Mouse (Mus musculus): Measurements from ENCODE around the gene Cdk4. TPM values are rescaled to one million over a fixed set of nuclear protein-coding genes. Genes with fewer than 3 reads are reported as not detected.

Gene Cdk4
- 10 to 100 TPM; 43.3 to 46.9 TPM for total RNA-seq (2021)
- long read RNA-seq, experiment 1, transcript Cdk4-201 (8 exons, 2,053 nt) = major isoform, 32 of 39 reads
- long read RNA-seq, experiment 1, partial matches to known transcripts = 0 of 39 reads
- long read RNA-seq, experiment 1, other reads (novel, unspliced or antisense) = 7 of 39 reads
- long read RNA-seq, experiment 2, transcript Cdk4-201 (8 exons, 2,053 nt) = major isoform, 27 of 33 reads
- long read RNA-seq, experiment 2, partial matches to known transcripts = 0 of 33 reads
- long read RNA-seq, experiment 2, other reads (novel, unspliced or antisense) = 5 of 33 reads

DNA sequence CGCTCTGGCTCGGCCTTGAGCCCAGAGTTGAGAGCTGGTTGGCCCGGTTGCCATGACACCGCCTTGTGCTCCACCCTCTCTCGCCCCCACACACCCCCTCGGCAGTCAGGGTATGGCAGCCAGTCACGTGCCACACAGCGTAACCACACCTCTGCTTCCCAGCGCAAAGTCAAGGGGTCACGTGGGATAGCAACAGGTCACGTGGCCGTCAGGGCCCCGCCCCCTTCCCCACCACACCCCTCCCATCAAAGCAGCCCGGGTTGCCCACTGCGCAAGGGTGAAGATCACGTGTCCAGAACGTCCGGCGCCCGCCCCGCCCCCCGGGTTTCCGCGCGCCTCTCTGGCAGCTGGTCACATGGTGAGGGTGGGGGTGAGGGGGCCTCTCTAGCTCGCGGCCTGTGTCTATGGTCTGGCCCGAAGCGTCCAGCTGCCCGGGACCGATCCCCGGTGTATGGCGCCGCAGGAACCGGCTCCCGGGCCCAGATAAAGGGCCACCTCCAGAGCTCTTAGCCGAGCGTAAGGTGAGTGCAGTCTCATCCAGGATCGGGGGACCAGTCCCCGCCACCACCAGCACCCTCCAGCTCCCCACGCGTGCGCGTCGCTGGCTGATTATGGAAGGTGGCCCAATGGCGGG lies at the start of gene Cdk4:
Cdk4 (plus strand) TSS at position 296 of the 634 bp plus-strand sequence.
- peak; percentile 99 for DNase-seq

DNA sequence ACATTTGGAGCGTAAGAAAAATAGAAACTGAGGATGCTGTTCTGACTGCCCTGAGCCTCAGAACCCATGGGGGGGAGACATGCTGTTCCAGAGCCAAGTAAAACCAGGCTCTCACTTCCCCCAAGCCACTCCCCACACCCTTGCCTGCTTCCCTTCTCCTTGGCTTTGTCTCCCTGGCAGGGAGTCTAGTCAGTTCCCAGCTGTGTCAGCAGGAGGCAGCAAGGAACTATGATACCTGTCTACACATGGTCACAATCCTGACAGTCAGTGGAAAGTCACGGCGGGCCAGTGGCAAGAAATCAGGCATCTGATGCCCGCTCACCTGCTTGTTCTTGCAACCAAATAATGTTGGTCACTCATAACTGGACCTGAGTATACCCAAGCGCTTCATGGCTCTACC lies 46.8 kb upstream of the Cdk4 start:
- DNase-seq = no peak

DNA sequence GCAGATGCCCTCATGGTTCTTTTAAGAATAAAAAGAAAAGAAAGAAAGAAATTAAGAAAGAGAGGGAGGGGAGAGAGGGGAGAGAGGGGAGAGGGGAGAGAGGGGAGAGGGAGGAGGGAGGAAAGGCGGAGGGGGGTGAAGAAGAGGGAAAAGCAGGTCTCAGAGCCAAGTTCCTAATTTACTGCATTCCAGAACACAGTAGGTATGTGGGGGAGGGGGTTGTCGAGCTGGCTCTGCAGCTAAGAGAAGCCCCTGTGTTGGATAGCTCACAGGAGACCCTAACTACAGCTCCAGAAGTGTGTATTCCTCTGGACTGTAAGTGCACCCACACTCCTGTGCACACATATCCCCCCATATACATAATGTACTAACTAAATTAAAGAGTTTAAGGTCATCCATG lies 46.3 kb upstream of the Cdk4 start:
- no peak for DNase-seq

DNA sequence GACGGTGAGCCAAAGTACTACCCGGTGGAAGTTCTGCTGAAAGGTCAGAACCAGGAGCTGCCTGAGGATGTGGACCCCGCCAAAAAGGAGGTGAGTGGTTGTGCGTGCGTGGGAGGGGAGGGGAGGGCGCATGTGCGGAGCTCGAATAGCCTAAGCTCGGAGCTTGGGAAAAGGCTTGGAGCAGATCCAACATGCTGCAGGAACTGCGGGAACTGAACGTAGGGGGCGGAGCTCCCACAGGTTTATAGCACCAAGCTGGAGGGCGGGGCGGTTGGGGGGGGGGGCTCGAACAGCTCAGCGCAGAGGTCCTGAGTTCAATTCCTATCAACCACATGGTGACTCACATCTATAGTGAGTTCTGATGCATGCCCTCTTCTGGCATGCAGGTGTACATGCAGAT lies 44.9 kb upstream of the Cdk4 start:
- DNase-seq = no peak

DNA sequence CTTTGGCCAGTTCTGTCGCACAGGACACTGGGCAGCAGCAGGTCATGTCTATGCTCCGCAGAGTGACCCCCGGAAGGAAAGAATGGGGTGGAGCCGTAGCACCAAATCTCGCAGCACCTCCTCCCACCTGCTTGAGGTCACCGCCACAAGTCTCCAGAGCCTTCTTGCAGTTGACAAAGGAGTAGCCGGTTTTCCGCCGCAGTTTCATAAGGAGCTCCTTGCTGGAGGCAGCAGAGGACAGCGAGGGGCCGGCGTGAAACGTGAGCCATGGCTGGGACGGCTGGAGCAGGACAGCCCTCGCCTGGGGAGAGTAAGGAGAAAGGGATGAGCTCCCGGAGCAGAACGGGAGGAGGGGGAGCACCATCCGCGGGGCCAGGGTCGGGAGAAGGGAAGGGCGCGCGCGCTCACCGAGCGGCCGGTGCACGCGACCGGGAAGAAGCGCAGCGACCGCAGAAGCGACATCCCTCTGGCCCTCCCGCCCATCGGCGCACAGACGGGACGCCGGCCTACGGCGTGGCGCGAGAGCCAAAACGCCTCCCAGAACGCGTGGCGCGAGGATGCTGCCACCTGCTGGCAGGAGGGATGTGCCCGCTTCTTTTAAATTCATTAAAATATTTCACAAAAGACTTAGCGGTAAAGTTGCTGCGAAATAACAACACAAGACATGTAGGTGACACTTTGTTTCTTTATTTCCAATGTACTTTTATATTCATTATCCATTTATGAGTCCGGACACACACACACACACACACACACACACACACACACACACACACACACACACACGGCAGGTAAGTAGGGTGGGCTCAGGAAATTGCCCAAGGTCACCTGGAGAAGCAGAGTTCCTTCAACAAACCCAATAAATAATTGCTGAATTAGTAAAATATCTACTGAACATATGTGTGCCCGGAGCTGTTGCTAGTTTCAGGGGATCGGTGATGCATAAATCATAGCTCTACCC lies 32.7 kb upstream of the Cdk4 start, which contains the start of gene Tsfm:
Tsfm (minus strand) TSS at position 505 of the 961 bp plus-strand sequence.
- peak; percentile 86 for DNase-seq

DNA sequence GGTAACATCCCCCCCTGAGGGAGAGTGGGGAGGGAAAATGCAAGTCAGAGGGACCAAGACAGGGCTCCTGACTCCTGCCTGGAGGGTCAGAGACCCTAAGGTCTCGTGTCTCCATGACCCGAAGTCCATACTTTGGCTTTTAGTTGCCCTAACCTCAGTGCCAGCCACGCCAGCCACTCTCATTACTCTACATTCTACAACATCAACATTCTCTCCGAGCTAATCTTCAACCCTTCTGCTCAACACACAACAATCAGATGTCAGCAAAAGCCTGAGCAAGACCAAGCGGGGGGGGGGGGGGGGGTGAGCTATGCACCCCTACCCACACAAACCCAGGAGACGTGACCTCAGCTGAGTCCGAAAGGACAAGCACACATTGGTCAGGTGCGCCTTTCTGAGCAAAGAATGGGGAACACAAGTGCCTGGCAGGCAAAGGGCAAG lies 30.0 kb upstream of the Cdk4 start:
- no peak for DNase-seq

DNA sequence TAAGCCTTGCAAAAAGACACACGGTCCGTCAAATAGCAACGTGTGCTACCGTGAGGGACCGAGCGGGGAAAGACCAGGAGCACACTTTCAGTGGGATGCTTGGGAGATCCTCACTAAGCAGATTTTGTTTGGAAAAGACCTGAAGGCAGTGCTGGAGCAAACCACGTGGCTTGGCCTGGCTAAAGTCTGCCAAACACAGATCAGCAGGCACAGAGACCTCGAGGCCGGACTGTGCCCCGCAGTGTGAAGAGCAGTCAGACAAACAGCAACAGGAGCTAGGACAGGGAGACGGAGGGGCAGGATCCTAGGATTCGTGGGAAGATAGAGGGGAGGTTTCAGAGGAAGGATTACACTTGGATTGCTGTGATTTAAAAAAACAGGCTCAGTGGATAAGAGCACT lies 27.1 kb upstream of the Cdk4 start:
- DNase-seq = no peak

DNA sequence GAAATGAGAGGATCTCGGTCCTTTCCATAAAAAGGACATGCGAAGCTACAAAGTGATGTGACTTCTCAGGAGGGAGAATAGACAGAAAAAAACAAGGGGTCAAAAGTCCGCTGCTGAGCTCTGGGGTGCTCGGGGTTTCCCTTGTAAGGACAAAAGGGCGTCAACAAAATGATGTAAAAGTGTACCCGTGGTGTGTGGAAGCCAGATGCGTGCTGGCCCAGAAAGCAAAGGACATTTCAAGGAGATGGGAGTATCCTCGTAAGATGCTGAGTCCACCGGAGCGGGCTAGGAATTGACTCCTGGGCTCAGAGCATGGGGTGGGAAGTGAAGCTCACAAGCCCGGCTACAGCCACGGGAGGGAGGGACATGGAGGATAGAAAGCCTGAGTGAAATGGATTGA lies 25.7 kb upstream of the Cdk4 start:
- DNase-seq = no peak

DNA sequence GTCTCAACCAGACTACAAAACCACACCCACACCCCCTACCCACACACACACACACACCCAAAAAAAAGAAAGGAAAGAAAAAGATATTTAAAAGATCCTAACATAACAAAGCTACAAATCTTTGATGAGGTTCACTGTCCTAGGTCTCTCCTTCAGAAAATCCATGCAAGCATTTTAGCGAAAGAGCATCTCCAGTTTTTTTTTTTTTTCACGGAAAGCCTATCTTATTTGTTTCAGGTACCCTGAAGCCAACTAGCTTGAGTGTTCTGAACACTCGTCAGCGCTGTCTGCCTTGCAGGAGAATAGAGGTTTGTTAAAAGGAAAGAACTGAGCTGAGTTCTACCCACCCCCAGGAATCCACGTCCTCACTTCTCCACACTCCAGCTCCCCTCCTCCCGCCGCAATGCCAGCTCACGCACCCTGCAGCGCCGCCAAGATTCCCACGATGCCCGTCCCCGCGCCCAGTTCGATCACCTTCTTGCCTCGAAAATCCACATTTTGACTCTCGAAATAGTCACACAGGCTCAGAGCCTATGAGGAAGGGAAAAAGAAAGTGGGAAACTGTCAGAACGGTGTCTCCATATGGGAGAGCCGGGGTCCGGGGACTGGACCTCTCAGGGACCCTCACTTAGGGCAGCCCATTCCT lies 22.6 kb upstream of the Cdk4 start:
- no peak for DNase-seq

DNA sequence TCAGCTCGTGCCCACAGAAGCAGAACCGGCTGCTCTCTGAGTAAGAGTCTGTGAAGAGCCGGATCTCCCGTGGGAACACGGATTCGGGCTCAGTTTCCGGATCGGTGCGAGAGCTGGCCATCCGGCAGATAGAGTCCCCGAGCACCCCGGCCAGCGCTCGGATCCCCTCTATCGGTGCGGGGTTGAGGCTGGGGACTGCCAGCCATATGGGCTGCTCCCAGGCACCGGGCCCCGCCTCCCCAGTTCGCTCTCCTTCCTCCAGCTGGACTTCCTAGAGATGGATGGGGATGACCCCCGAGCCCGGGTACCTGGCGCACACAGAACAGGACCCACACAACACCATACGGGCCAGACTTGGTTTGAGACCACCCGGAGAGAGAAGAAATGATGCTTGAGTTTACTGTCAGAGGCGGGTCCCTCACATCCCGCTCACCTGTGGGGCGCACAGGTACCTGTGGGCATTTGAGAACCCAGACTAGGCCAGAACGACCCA lies 22.0 kb upstream of the Cdk4 start, which contains the start of the genes Mettl1 and Eef1akmt3:
Mettl1 (plus strand) TSS at position 141 of the 493 bp plus-strand sequence.
Eef1akmt3 (minus strand) TSS at position 240 of the 493 bp plus-strand sequence.
- peak; percentile 32 for DNase-seq

DNA sequence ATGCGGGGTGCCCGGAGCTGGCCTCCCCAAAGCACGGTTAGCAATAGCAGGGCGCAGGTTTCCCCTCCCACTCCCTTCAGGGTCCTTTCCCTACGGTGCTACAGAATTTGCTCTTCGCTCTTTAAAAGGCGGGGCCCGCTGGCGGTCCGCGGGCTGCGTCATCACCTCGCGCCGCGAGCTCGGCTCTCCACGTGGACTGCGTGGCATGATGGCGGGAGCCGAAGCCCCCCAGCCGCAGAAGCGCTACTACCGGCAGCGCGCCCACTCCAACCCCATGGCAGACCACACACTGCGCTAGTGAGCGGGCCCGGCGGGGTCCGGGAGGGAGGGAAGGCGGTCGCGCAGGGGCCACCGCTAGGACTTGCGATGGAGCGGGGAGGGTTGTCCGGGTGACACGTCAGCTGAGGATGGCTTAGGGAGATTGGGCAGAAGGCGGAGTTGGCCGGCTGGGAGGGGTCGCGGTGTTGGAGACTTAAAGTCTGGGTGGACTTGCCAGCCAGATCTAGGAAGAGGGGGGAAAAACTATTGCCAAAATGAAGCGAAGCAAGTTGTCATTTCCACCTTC lies 21.5 kb upstream of the Cdk4 start:
- DNase-seq = peak; percentile 83

DNA sequence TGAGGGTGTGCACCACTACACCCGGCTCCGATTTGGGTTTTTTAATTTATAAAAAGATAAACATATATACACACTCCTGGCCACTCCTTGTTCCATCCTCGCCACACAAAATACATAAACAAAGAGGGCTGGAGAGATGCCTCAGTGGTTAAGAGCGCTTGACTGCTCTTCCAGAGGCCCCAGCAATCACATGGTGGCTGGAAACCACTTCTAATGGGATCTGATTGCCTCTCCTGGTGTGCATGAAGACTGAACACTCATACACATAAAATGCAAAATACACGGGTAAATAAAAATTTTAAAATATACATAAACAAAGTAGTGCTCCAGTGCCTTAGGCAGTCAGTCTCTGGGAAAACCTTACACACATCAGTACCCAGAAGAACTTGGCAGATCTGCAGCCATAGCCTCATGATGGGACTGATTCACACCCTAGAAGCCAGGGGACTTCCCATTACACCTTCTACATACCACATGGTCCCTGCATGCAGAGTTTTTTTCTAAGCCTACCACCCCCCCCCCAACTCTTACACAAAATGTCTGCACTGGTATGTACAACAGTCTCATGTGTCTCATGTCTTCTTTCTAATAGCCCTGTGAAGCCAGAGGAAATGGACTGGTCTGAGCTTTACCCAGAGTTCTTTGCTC lies 20.7 kb upstream of the Cdk4 start:
- DNase-seq = no peak

DNA sequence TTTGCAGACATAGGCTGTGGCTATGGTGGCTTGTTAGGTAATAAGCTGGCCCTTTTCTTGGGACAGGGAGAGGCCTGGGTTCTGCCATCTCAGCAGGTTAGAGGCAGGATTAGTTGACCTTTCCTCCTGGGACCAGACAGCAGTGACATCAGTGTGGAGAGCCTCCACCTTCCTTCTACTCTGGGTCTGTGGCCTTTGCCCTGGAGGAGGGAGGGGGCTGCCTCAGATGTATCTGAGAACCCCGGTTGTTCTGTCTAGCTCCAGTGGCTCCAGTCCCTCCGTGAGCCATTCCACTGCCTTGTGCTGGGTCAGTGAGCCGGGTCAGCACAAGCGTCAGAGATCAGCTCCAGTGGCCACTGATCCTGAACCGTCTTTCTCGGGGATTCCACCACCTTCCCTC lies 20.1 kb upstream of the Cdk4 start:
- DNase-seq = no peak

DNA sequence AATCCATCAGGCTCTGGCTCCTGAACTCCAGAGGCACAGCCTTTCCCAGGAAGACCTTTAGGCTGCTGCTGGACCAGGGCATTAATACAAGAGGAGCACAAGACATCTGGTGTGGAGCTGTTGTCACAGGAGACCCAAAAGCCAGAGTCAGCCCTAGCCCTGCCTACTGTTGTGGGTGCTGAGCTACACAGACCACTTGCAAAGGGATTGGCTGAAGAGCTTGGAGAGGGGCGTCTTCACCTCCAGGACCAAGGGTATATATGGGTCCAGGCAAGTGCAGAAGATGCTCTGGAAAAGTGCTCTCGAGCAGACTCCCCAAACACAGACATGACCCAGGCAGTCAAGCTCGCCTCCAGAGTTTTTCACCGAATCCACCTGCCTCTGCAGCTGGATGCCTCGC lies 15.4 kb upstream of the Cdk4 start, which contains the start of gene Cyp27b1:
Cyp27b1 (plus strand) TSS at position 297 of the 400 bp plus-strand sequence.
- DNase-seq = no peak

DNA sequence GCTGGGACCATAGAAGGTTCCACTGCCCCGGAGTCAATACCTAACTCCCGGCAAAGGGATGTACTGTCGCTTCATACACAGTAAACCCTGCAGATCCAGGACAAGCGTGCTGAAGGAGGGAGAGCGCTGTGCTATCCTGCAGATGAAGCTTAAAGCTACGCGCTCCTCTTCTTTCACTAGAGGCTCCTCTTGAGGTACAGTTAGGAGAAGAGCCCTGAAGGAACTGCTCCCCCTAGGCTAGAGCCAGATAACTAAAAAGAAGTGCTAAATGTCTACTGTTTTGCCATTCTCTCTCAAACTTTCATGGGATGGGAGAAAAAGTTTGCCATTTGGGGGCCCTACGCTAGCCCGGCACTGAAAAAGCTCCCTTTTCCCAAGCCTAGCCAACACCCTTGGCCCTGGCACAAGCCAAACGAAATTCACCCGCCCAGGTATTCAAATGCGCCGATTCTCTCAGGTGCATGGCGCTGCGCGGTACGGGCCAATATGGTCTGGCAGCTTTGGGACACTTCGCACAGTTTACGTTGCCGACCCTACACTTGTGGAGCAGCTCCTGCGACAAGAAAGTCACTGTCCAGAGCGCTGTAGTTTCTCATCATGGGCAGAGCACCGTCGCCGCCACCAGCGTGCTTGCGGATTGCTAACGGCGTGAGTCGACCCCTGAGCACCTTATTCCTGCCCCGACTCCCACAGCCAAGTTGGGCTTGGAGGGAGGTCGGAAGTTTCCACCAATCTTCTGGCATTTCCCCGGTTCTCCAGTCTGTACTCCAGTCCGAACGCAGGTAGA lies 14.5 kb upstream of the Cdk4 start:
- DNase-seq = no peak

DNA sequence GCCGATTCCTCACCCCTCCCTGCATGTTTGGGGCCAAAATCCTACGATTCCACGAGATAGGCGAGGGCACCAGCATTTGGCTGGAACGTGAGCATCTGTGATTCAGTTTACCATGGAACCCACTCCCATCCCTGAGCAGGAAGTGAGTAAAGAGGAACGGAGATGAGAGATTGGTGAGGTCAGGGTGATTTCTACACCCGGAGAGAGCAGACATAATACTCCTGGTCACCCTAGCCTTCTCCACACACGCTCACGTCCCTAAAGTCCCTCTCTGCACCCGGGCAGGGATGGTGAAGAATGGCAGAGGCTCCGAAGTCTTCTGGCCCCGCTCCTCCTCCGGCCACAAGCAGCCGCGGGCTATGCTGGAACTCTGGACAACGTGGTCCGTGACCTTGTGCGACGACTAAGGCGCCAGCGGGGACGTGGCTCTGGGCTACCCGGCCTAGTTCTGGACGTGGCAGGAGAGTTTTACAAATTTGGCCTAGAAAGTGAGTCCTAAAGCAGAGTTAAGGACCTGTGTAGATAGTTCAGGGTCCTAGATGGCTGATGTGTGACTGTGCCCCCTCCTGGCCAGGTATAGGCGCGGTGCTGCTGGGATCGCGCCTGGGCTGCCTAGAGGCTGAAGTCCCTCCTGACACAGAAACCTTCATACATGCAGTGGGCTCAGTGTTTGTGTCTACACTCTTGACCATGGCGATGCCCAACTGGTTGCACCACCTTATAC lies 13.8 kb upstream of the Cdk4 start:
- DNase-seq = no peak

DNA sequence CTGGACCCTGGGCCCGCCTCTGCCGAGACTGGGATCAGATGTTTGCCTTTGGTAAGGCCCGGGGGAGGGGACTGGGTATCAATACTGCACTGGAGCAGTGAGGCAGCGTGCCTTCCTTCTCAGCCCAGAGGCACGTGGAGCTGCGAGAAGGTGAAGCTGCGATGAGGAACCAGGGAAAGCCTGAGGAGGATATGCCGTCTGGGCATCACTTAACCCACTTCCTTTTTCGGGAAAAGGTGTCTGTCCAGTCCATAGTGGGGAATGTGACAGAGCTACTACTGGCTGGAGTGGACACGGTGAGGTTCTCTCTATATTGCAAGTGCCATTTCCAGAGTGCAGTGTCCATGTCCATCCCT lies 13.2 kb upstream of the Cdk4 start:
- DNase-seq = no peak

DNA sequence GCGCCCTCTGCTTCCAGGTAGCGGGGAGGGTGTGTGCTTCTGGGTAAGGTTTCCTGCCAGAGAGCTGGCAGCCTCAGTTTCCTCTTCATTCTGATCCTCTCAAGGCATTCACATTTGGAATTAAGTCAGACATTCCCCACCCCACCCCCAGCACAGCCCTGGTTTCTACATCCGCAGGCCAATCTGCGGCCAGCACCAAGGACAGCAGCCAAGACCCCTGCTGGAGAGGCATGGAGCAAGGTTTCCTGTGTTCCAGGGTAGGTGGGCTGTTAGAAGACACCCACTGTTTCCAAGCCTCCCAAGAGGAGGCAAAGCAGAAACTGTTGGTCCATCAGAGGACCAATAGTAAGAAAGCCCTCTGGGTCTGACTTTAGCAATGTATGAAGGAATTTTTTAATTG lies 8.7 kb upstream of the Cdk4 start:
- no peak for DNase-seq

DNA sequence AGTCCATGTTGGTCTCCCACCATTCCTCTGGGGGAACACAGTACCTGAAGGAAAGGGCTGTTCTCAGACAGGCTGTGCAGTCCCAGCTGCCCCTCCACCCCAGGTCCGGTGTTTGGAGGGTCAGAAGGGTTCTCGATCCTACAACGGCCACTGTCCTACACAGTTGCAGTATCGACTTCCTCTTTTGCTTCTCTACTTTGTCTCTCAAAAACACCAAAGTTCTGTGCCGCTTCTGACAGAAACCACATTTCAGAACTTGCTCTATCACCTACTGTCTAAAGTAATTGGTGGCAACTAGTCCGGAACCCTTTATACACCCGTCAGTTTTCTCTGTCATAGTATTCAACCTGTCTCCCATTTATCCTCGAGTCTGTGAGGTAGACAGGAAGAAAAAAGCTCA lies 7.9 kb upstream of the Cdk4 start:
- no peak for DNase-seq
